Mouse (Mus musculus) lung, embryonic 15.5 days (tissue): ENCODE results near the gene Pgm2. TPM values are rescaled to one million over a fixed set of nuclear protein-coding genes. Genes with fewer than 3 reads are reported as not detected.

Experiments used
- ATAC-seq: fragments of 200-750 bp; cut with Nextera tagmentation; 2 replicates; pipeline ENCODE4 v1.8.0; 2017; ENCODE audit warnings: moderate number of reproducible peaks, borderline replicate concordance; ENCODE audit not compliant: low FRiP score, low TSS enrichment; ENCODE audit errors: extremely low read depth
- H3K27ac ChIP-seq: fragments of 300-500 bp; sonication (generic); 2 replicates; pipeline ENCODE4 v1.5.1; 2015; ENCODE audit warnings: moderate library complexity, mild to moderate bottlenecking, inconsistent platforms
- H3K27me3 ChIP-seq: fragments of 300-500 bp; sonication (generic); 2 replicates; pipeline ENCODE4 v1.6.1; 2015; ENCODE audit warnings: inconsistent platforms
- H3K36me3 ChIP-seq: fragments of 300-500 bp; sonication (generic); 2 replicates; pipeline ENCODE4 v1.6.1; 2015; ENCODE audit warnings: inconsistent platforms
- H3K4me1 ChIP-seq: fragments of 300-500 bp; sonication (generic); 2 replicates; pipeline ENCODE4 v1.6.1; 2015; ENCODE audit warnings: inconsistent platforms
- H3K4me2 ChIP-seq: fragments of 300-500 bp; sonication (generic); 2 replicates; pipeline ENCODE4 v1.6.1; 2015; ENCODE audit warnings: inconsistent platforms, mild to moderate bottlenecking, moderate library complexity
- H3K4me3 ChIP-seq: fragments of 300-500 bp; sonication (generic); 2 replicates; pipeline ENCODE4 v1.5.1; 2015; ENCODE audit warnings: mild to moderate bottlenecking, inconsistent platforms
- H3K9ac ChIP-seq: fragments of 300-500 bp; sonication (generic); 2 replicates; pipeline ENCODE4 v1.6.1; 2015; ENCODE audit warnings: inconsistent platforms
- H3K9me3 ChIP-seq: fragments of 300-500 bp; sonication (generic); 2 replicates; pipeline ENCODE4 v1.6.1; 2016; ENCODE audit warnings: inconsistent platforms
- WGBS: fragments of 180-500 bp; shearing (Covaris S2); methylation state at CpG from one replicate; pipeline ENCODE4 v1.1.7; 2015; 5-methylcytosine and 5-hydroxymethylcytosine counted together
- polyA plus RNA-seq: library from polyadenylated mRNA; unstranded; fragments of >200 nt; fragmentation: Nextera tagmentation; extraction: Ambion mirVana; gene quantifications from 2 replicates; pipeline ENCODE4 v1.2.1, GENCODE M21; 2015

The Pgm2 gene
- polyA plus RNA-seq = 41.1 and 41.9 TPM in 2 replicates

DNA sequence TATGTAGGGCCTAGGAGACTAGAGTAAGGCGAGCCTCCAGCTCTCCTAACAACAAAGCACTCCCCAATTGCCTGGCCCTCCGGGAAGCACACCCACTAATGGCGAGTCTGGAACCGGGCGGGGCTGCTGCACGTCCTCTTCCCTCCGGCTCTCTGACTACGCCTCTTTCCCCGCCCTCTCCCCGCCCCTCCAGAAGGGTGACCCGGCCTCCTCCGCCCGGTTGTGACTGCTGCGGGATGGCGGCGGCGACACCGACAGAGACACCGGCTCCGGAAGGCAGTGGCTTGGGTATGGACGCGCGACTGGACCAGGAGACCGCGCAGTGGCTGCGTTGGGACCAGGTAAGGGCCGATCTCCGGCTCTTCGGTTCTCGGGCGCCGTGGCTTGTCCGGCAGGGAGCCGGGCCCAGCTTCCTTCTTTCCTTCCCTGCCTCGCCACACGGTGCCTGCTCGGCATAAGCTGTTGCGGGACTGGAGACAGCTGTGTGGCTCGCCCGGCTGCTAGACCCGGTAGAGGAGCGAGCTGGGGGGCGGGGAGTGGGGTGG is at the start of gene Pgm2:
Pgm2 (plus strand) TSS at position 203 of the 545 bp plus-strand sequence.
- Histone ChIP-seq H3K4me1 (peaks cover 18% of the 10 kb centered on the region), H3K27me3 (no peaks in the 10 kb centered on the region), H3K9me3 (no peaks in the 10 kb centered on the region), H3K27ac (peak within 1 kb of the TSS; percentile 76), H3K4me3 (peak within 1 kb of the TSS; percentile 75), H3K36me3 (no peaks in the 10 kb centered on the region), H3K4me2 (peak within 1 kb of the TSS; percentile 81), H3K9ac (peak within 1 kb of the TSS; percentile 64)
- WGBS = under 1% methylated on average over 43 of the region's 43 CpGs
- ATAC-seq = peak; percentile 96

DNA sequence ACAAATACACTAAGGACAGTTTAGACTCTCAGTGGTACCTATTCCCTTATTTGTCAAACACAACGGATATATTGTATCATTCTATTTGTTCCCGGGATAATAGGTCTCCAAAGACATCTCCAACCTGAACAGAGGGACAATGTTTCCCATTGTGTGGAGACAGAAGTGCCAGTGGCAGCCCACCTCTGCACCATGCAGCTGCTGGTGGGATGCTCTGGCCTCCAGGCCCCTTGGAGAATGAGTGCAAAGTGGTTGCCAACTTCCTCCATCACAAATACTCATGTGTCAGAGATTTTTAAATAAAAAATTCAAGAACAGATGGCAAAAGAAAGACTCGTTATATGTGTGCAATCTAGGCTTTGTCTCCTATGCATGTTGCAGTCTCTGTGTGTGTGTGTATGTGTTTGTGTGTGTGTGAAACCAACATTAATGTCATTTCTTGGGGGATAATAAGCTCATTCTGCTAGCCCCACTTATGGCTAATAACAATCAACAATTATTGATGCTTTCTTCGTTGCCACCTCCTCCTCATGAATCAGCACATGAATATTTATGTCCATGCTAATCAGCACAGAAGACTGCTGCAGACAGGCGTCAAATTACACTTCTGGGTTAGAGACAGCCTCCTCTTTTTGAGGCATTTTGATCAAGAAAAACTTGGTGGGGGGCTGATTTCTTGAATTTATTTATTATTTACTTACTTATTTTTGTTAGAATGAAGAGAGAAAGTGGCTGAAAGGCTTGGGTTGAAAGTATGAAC is 48.9 kb upstream of the Pgm2 start:
- Histone ChIP-seq H3K4me1 (peaks cover 12% of the 10 kb centered on the region), H3K36me3 (no peaks in the 10 kb centered on the region), H3K27ac (no peak overlapping the region), H3K4me2 (no peak overlapping the region), H3K9ac (no peak overlapping the region), H3K4me3 (no peak overlapping the region), H3K27me3 (no peaks in the 10 kb centered on the region), H3K9me3 (no peaks in the 10 kb centered on the region)
- WGBS = 66% methylated on average over 5 of the region's 5 CpGs
- ATAC-seq = no peak

DNA sequence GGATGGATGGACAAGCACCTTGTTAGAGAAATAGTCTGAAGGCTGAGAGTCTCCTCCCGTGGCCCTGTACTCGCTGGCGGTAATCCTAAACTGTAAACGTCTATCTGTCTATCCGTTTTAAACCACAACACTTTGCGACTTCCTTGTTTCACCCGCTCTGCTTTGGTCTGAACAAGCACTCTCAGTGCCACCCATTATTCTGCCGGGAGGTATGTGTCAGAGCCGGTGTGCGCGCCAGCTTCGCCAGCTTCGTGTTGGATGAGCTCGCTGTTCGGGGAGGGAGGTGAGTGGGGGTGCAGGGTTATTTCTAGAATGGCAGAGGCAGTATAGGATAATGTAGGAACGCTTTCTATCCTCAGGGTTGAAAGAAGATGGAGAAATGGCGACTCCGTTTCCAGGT is 48.0 kb upstream of the Pgm2 start:
- no peak for ATAC-seq
- Histone ChIP-seq H3K9ac (no peak overlapping the region), H3K9me3 (no peaks in the 10 kb centered on the region), H3K36me3 (no peaks in the 10 kb centered on the region), H3K4me3 (no peak overlapping the region), H3K27me3 (no peaks in the 10 kb centered on the region), H3K27ac (no peak overlapping the region), H3K4me2 (no peak overlapping the region), H3K4me1 (peaks cover 12% of the 10 kb centered on the region)
- WGBS = 80% methylated on average over 18 of the region's 18 CpGs

GRCm38 (mm10) chr5:64045502-64045901 is 47.2 kb upstream of the Pgm2 start:
- no peak overlapping the region; the same call in 1 of the 2 replicates for H3K9ac ChIP-seq
- H3K36me3 ChIP-seq = no peaks in the 10 kb centered on the region
- H3K4me1 ChIP-seq = peaks cover 12% of the 10 kb centered on the region
- ATAC-seq = peak; percentile 83; the same call in 1 of the 2 replicates
- H3K9me3 ChIP-seq = no peaks in the 10 kb centered on the region
- peak overlapping the region; percentile 11; the same call in 1 of the 2 replicates for H3K4me3 ChIP-seq
- peak overlapping the region; percentile 35; the same call in 1 of the 2 replicates for H3K27ac ChIP-seq
- 12% methylated on average over 8 of the region's 8 CpGs for WGBS
- peak overlapping the region; percentile 47 for H3K4me2 ChIP-seq
- no peaks in the 10 kb centered on the region for H3K27me3 ChIP-seq

DNA sequence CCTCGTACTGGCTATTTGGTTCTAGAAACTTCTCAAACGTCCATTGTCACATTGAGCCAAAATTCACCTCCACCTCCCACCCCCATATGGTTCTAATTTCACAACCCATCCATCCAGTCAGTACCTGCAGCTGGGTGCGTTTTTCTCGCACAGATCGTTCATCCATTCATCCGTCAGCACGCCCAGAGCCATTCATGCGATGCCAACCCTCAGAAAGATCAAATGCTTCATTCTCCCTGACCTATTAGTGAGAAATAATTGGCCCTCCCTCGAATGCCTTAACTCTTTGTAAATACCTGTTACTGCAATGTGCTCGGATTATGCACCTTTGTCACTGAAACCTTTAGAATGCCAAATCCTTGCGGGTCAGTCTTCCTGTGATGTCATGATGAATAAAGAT is 45.8 kb upstream of the Pgm2 start:
- no peak for ATAC-seq
- H3K4me2 ChIP-seq = no peak overlapping the region
- H3K9me3 ChIP-seq = no peaks in the 10 kb centered on the region
- H3K36me3 ChIP-seq = no peaks in the 10 kb centered on the region
- 62% methylated on average over 11 of the region's 11 CpGs for WGBS
- no peak overlapping the region for H3K9ac ChIP-seq
- no peaks in the 10 kb centered on the region for H3K27me3 ChIP-seq
- H3K4me1 ChIP-seq = peaks cover 12% of the 10 kb centered on the region
- no peak overlapping the region for H3K4me3 ChIP-seq
- no peak overlapping the region for H3K27ac ChIP-seq

GRCm38 (mm10) chr5:64047921-64048320 is 44.8 kb upstream of the Pgm2 start:
- Histone ChIP-seq H3K27me3 (no peaks in the 10 kb centered on the region), H3K36me3 (no peaks in the 10 kb centered on the region), H3K27ac (no peak overlapping the region), H3K4me3 (no peak overlapping the region), H3K9me3 (no peaks in the 10 kb centered on the region), H3K9ac (no peak overlapping the region), H3K4me2 (no peak overlapping the region), H3K4me1 (peaks cover 12% of the 10 kb centered on the region)
- ATAC-seq = no peak
- 59% methylated on average over 6 of the region's 6 CpGs for WGBS

GRCm38 (mm10) chr5:64048605-64049004 is 44.1 kb upstream of the Pgm2 start:
- Histone ChIP-seq H3K27ac (no peak overlapping the region), H3K27me3 (no peaks in the 10 kb centered on the region), H3K4me3 (no peak overlapping the region), H3K9me3 (no peaks in the 10 kb centered on the region), H3K9ac (no peak overlapping the region), H3K4me1 (peaks cover 12% of the 10 kb centered on the region), H3K4me2 (no peak overlapping the region), H3K36me3 (no peaks in the 10 kb centered on the region)
- 55% methylated on average over 3 of the region's 3 CpGs for WGBS
- ATAC-seq = no peak

DNA sequence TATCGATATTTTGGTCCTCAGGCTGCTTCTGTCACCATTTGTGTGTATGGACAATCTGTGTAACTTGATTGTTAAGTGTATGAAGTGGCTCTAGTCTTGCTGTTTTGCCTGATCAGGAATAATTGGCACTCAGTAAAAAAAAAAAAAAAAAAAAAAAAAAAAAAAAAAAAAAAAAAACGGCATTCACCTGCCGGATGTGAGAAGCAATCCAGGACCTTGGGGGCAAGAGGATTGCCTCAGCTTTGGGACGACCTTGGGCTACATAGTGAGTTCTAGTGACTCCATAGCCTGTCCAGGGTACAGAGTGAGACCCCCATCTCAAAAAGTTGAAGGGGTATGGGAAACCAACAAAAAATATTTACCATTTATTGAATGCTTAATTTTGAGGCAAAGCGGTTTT is 43.5 kb upstream of the Pgm2 start:
- peaks cover 12% of the 10 kb centered on the region for H3K4me1 ChIP-seq
- no peak overlapping the region for H3K4me2 ChIP-seq
- no peak overlapping the region for H3K27ac ChIP-seq
- H3K36me3 ChIP-seq = no peaks in the 10 kb centered on the region
- H3K9ac ChIP-seq = no peak overlapping the region
- H3K27me3 ChIP-seq = no peaks in the 10 kb centered on the region
- 73% methylated on average over 5 of the region's 5 CpGs for WGBS
- no peak for ATAC-seq
- H3K9me3 ChIP-seq = no peaks in the 10 kb centered on the region
- no peak overlapping the region for H3K4me3 ChIP-seq

DNA sequence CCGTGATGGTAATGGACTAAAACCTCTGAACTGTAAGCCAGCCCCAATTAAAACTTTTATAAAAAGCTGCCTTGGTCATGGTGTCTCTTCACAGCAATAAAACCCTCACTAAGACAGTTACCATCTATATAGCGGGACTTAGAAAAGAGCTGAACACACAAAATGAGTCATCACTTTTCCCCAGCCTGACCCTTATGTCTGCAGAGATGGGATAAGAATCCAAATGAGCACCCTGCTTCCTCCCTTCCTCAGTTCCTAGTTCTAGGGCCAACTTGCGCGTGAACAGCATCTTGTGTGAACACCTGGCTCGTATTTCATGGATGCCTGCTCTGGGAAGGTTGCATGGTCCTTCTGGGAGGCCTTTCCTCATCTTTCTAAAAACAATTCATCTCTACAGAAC is 39.7 kb upstream of the Pgm2 start:
- 83% methylated on average over 5 of the region's 5 CpGs for WGBS
- no peak overlapping the region for H3K27ac ChIP-seq
- no peak overlapping the region for H3K4me2 ChIP-seq
- H3K27me3 ChIP-seq = no peaks in the 10 kb centered on the region
- H3K4me3 ChIP-seq = no peak overlapping the region
- no peak for ATAC-seq
- H3K9me3 ChIP-seq = no peaks in the 10 kb centered on the region
- no peaks in the 10 kb centered on the region for H3K4me1 ChIP-seq
- H3K36me3 ChIP-seq = no peaks in the 10 kb centered on the region
- H3K9ac ChIP-seq = no peak overlapping the region

DNA sequence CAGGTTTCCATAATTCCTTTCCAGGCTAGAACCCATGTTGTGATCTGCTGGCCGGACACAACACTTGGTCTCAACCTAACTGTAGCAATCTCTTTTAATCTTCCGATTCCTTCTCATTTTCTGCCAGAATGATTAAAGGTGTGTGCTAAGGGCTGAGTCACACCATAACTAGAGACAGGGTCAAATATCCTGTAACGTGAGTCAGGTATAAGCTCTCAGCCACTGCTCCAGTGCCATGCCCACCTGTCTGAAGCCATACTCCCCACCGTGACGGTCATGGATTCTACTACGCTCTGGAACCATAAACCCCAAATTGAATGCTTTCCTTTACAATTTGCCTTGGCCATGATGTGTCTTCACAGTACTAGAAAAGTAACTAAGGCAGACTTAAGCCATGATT is 36.5 kb upstream of the Pgm2 start:
- no peak for ATAC-seq
- Histone ChIP-seq H3K36me3 (no peaks in the 10 kb centered on the region), H3K4me3 (no peak overlapping the region), H3K4me1 (no peaks in the 10 kb centered on the region), H3K9ac (no peak overlapping the region), H3K9me3 (no peaks in the 10 kb centered on the region), H3K27me3 (no peaks in the 10 kb centered on the region), H3K4me2 (no peak overlapping the region), H3K27ac (no peak overlapping the region)
- WGBS = 87% methylated on average over 6 of the region's 6 CpGs

GRCm38 (mm10) chr5:64060881-64061280 is 31.9 kb upstream of the Pgm2 start:
- Histone ChIP-seq H3K36me3 (no peaks in the 10 kb centered on the region), H3K27ac (no peak overlapping the region), H3K27me3 (no peaks in the 10 kb centered on the region), H3K4me1 (no peaks in the 10 kb centered on the region; the same call in 1 of the 2 replicates), H3K4me3 (no peak overlapping the region), H3K4me2 (no peak overlapping the region), H3K9me3 (no peaks in the 10 kb centered on the region), H3K9ac (no peak overlapping the region)
- WGBS = 92% methylated on average over 8 of the region's 8 CpGs
- no peak for ATAC-seq

DNA sequence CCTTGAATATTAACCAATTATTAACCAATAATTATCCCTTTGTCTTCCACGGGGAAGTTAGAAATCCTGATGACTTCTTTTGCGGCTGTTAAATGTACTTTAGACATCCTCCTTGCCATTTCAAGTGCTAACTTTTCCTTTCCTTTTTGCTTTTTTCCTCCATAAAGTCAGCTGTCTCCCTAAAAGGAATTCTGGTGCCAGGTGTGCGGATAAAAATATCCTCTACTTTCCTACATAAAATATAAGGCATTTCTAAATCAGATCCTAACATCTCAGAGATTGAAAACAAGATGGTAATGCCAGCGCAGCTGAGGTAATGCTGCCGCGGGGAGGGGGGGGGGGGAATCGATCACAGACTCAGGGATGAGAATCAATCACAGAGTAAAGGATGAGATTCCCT is 31.1 kb upstream of the Pgm2 start:
- H3K9me3 ChIP-seq = no peaks in the 10 kb centered on the region
- no peak overlapping the region for H3K27ac ChIP-seq
- H3K4me3 ChIP-seq = no peak overlapping the region
- no peaks in the 10 kb centered on the region for H3K36me3 ChIP-seq
- no peak overlapping the region for H3K9ac ChIP-seq
- ATAC-seq = no peak
- H3K27me3 ChIP-seq = no peaks in the 10 kb centered on the region
- H3K4me2 ChIP-seq = no peak overlapping the region
- WGBS = 81% methylated on average over 7 of the region's 7 CpGs
- no peaks in the 10 kb centered on the region; the same call in 1 of the 2 replicates for H3K4me1 ChIP-seq
